Mouse (Mus musculus) liver, embryonic 11.5 days (tissue): Measurements from ENCODE around the gene Dnah14. TPM values are rescaled to one million over a fixed set of nuclear protein-coding genes. Genes with fewer than 3 reads are reported as not detected.
A peak's percentile ranks its signal among the peaks of the same experiment; 100 is the strongest.

ENCODE experiments used
- ATAC-seq: fragments of 200-750 bp; cut with Nextera tagmentation; replicated peaks from 2 replicates; pipeline ENCODE4 v1.8.0; 2017; ENCODE audit warnings: moderate number of reproducible peaks, mild to moderate bottlenecking, moderate TSS enrichment, moderate library complexity; ENCODE audit not compliant: low FRiP score
- DNase-seq: peaks from one replicate; pipeline ENCODE4 v3.0.0-alpha.2; 2017; ENCODE audit warnings: low spot score
- H3K27ac ChIP-seq: fragments of 300-500 bp; sonication (generic); 2 replicates; pipeline ENCODE4 v1.5.1; 2014; ENCODE audit warnings: mild to moderate bottlenecking, low read depth, low read length, control low read depth
- H3K27me3 ChIP-seq: fragments of 300-500 bp; sonication (generic); replicated peaks from 2 replicates; pipeline ENCODE4 v1.6.1; 2014; ENCODE audit warnings: low read length, mixed read lengths; ENCODE audit not compliant: control insufficient read depth, insufficient read depth
- H3K36me3 ChIP-seq: fragments of 300-500 bp; sonication (generic); 2 replicates; pipeline ENCODE4 v1.6.1; 2014; ENCODE audit warnings: mild to moderate bottlenecking, low read length, moderate library complexity, mixed read lengths; ENCODE audit not compliant: control insufficient read depth, insufficient read depth
- H3K4me1 ChIP-seq: fragments of 300-500 bp; sonication (generic); replicated peaks from 2 replicates; pipeline ENCODE4 v1.6.1; 2014; ENCODE audit warnings: low read length, mixed read lengths; ENCODE audit not compliant: control insufficient read depth, insufficient read depth
- H3K4me2 ChIP-seq: fragments of 300-500 bp; sonication (generic); 2 replicates; pipeline ENCODE4 v1.6.1; 2014; ENCODE audit warnings: mild to moderate bottlenecking, control low read depth, moderate library complexity
- H3K4me3 ChIP-seq: fragments of 300-500 bp; sonication (generic); 2 replicates; pipeline ENCODE4 v1.5.1; 2014; ENCODE audit warnings: low read depth, low read length, control low read depth
- H3K9ac ChIP-seq: fragments of 300-500 bp; sonication (generic); 2 replicates; pipeline ENCODE4 v1.6.1; 2014; ENCODE audit warnings: low read depth, low read length, control low read depth
- H3K9me3 ChIP-seq: fragments of 300-500 bp; sonication (generic); 2 replicates; pipeline ENCODE4 v1.6.1; 2016; ENCODE audit warnings: low read length, inconsistent platforms, mixed read lengths; ENCODE audit not compliant: control insufficient read depth
- WGBS: fragments of 180-500 bp; shearing (Covaris S2); extraction: QIAGEN DNeasy Blood & Tissue Kit; methylation state at CpG from one replicate; pipeline ENCODE4 v1.1.7; 2014; 5-methylcytosine and 5-hydroxymethylcytosine counted together
- polyA plus RNA-seq: library from polyadenylated mRNA; unstranded; fragments of >200 nt; fragmentation: Nextera tagmentation; extraction: Ambion mirVana; gene quantifications from 2 replicates; pipeline ENCODE4 v1.2.1, GENCODE M21; 2014

Gene Dnah14
- polyA plus RNA-seq, 1 experiment from 2014 or later: 2.9 TPM

GRCm38 (mm10) chr1:181628276-181628675 is 51.9 kb downstream of the Dnah14 start:
- ATAC-seq (no peak), DNase-seq (no peak)
- no peak overlapping the region for H3K27ac ChIP-seq
- H3K36me3 ChIP-seq: no peaks in the 10 kb centered on the region
- no peaks in the 10 kb centered on the region for H3K27me3 ChIP-seq
- H3K4me3 ChIP-seq: no peak overlapping the region
- H3K4me2 ChIP-seq: no peak overlapping the region
- no peaks in the 10 kb centered on the region for H3K9me3 ChIP-seq
- H3K9ac ChIP-seq: no peak overlapping the region
- H3K4me1 ChIP-seq: no peaks in the 10 kb centered on the region
- 67% methylated on average over 6 of the region's 6 CpGs for WGBS

GRCm38 (mm10) chr1:181631371-181631770 is 55.0 kb downstream of the Dnah14 start:
- DNase-seq: no peak
- no peak for ATAC-seq
- Histone ChIP-seq H3K9me3 (no peaks in the 10 kb centered on the region), H3K4me3 (no peak overlapping the region), H3K4me1 (no peaks in the 10 kb centered on the region), H3K9ac (no peak overlapping the region), H3K36me3 (no peaks in the 10 kb centered on the region), H3K27ac (no peak overlapping the region), H3K4me2 (no peak overlapping the region), H3K27me3 (no peaks in the 10 kb centered on the region)
- WGBS: 80% methylated on average over 4 of the region's 4 CpGs

- Histone ChIP-seq H3K9ac (no peak overlapping the region), H3K4me2 (no peak overlapping the region), H3K27ac (no peak overlapping the region), H3K27me3 (no peaks in the 10 kb centered on the region), H3K4me1 (no peaks in the 10 kb centered on the region), H3K36me3 (no peaks in the 10 kb centered on the region), H3K4me3 (no peak overlapping the region), H3K9me3 (no peaks in the 10 kb centered on the region)
- WGBS: 78% methylated on average over 12 of the region's 12 CpGs
- DNase-seq (no peak), ATAC-seq (no peak)
Observed at GRCm38 (mm10) chr1:181637997-181638713, 61.8 kb downstream of the Dnah14 start.

- 66% methylated on average over 2 of the region's 2 CpGs for WGBS
- Histone ChIP-seq H3K4me1 (no peaks in the 10 kb centered on the region), H3K4me3 (no peak overlapping the region), H3K36me3 (no peaks in the 10 kb centered on the region), H3K27ac (no peak overlapping the region), H3K9me3 (no peaks in the 10 kb centered on the region), H3K9ac (no peak overlapping the region), H3K27me3 (no peaks in the 10 kb centered on the region), H3K4me2 (no peak overlapping the region)
- no peak for ATAC-seq
- DNase-seq: no peak
Observed at GRCm38 (mm10) chr1:181640383-181640782, 64.0 kb downstream of the Dnah14 start.

- H3K4me1 ChIP-seq: no peaks in the 10 kb centered on the region
- no peak overlapping the region for H3K27ac ChIP-seq
- H3K9me3 ChIP-seq: no peaks in the 10 kb centered on the region
- H3K9ac ChIP-seq: no peak overlapping the region
- no peak overlapping the region for H3K4me2 ChIP-seq
- DNase-seq (peak; percentile 36), ATAC-seq (no peak)
- no peaks in the 10 kb centered on the region for H3K27me3 ChIP-seq
- WGBS: 39% methylated on average over 8 of the region's 8 CpGs
- no peak overlapping the region for H3K4me3 ChIP-seq
- no peaks in the 10 kb centered on the region for H3K36me3 ChIP-seq
Observed at GRCm38 (mm10) chr1:181647467-181647866, 71.1 kb downstream of the Dnah14 start.

GRCm38 (mm10) chr1:181653481-181653880 is 77.1 kb downstream of the Dnah14 start:
- no peak for ATAC-seq
- Histone ChIP-seq H3K36me3 (no peaks in the 10 kb centered on the region), H3K4me3 (no peak overlapping the region), H3K27ac (no peak overlapping the region), H3K9ac (no peak overlapping the region), H3K27me3 (no peaks in the 10 kb centered on the region), H3K4me2 (no peak overlapping the region), H3K9me3 (no peaks in the 10 kb centered on the region), H3K4me1 (no peaks in the 10 kb centered on the region)
- 67% methylated on average over 3 of the region's 3 CpGs for WGBS
- DNase-seq: no peak

- WGBS: 79% methylated on average over 5 of the region's 5 CpGs
- H3K27me3 ChIP-seq: no peaks in the 10 kb centered on the region
- no peak for ATAC-seq
- no peak overlapping the region for H3K9ac ChIP-seq
- no peak overlapping the region for H3K27ac ChIP-seq
- no peak overlapping the region for H3K4me2 ChIP-seq
- no peaks in the 10 kb centered on the region for H3K36me3 ChIP-seq
- H3K9me3 ChIP-seq: no peaks in the 10 kb centered on the region
- H3K4me1 ChIP-seq: no peaks in the 10 kb centered on the region
- no peak overlapping the region for H3K4me3 ChIP-seq
- DNase-seq: no peak
Observed at GRCm38 (mm10) chr1:181656421-181656820, 80.1 kb downstream of the Dnah14 start.

GRCm38 (mm10) chr1:181666801-181667200 is 90.4 kb downstream of the Dnah14 start:
- H3K4me2 ChIP-seq: no peak overlapping the region
- no peaks in the 10 kb centered on the region for H3K4me1 ChIP-seq
- no peaks in the 10 kb centered on the region for H3K9me3 ChIP-seq
- 55% methylated on average over 4 of the region's 4 CpGs for WGBS
- no peak for DNase-seq
- no peaks in the 10 kb centered on the region for H3K27me3 ChIP-seq
- H3K9ac ChIP-seq: no peak overlapping the region
- H3K36me3 ChIP-seq: no peaks in the 10 kb centered on the region
- no peak overlapping the region for H3K4me3 ChIP-seq
- no peak overlapping the region for H3K27ac ChIP-seq
- no peak for ATAC-seq

- 77% methylated on average over 5 of the region's 5 CpGs for WGBS
- H3K27ac ChIP-seq: no peak overlapping the region
- no peak for DNase-seq
- H3K27me3 ChIP-seq: no peaks in the 10 kb centered on the region; the same call in 1 of the 2 replicates
- no peak overlapping the region for H3K4me2 ChIP-seq
- H3K9me3 ChIP-seq: no peaks in the 10 kb centered on the region
- ATAC-seq: no peak
- H3K36me3 ChIP-seq: no peaks in the 10 kb centered on the region
- H3K4me1 ChIP-seq: no peaks in the 10 kb centered on the region
- H3K9ac ChIP-seq: no peak overlapping the region
- no peak overlapping the region for H3K4me3 ChIP-seq
Observed at GRCm38 (mm10) chr1:181694729-181695498, 118.6 kb downstream of the Dnah14 start.
